Mouse (Mus musculus) adrenal gland, postnatal 36 days (tissue): Measurements from ENCODE around the gene Fahd1. TPM values are rescaled to one million over a fixed set of nuclear protein-coding genes. Genes with fewer than 3 reads are reported as not detected.

Experiments used
- DNase-seq, 2 experiments: peaks; one replicate each; pipeline ENCODE4 v3.0.0; 2021; ENCODE audit warnings: mixed read lengths in 1 of 2
- total RNA-seq, 2 experiments: library from RNA; stranded (reverse); gene quantifications; 2 replicates each; pipeline ENCODE4 v1.2.3; 2021

The Fahd1 gene
- total RNA-seq, 2 experiments from 2014 or later = 22.7 to 39.8 TPM

DNA sequence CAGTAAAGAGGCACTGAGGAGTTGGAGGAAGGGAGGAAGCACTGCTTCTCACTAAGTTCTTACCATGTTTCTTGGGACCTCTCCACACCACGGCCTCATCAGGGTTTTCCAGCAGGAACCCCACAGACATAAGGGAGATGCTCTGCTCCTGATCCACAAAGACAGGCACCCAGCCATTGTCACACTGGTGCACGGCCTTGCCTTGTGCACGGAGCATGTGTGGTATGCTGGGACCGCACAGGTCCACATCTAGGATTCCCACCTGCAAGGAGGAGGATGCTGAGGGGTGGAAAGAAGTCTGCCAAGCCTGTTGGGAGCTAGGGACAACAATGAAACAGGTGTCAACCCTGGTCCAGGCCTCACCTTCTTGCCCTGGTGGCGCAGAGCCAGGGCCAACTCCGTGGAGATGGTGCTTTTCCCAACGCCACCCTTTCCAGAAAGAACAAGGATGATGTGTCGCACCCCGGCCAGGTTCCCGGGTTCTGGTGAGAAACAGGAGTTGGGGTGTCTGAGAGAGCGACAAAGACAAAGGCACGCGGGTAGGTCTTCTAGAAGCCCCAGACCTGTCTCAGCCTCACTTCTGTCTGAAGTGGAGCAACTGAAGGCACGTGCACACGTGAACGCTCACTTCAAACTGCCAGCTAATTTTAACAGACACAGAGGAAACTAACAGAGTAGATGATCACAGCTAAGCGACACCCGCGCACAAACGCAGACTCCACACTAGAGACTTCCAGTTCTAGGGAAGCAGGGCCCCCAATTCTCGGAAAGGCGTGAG, 35.4 kb upstream of the Fahd1 start:
- no peak for DNase-seq

DNA sequence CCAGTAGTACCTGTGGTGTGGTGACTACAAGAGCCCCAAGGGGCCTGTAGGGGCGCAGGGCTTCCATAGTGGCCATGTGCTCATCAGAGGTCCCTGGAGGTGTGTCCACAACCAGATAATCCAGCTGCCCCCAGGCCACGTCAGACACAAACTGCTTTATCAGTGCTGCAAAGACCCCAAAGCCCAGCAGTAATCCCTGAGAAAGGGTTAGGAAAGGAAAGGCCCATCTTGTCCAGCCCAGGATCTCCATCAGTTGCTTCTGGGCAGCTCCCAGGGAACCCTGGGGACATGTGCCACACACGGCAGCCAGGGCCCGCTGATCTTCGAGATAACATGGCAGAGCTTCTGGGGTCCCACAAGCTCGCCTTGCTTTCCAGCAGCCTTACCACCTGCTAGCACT, 34.2 kb upstream of the Fahd1 start:
- DNase-seq = no peak

DNA sequence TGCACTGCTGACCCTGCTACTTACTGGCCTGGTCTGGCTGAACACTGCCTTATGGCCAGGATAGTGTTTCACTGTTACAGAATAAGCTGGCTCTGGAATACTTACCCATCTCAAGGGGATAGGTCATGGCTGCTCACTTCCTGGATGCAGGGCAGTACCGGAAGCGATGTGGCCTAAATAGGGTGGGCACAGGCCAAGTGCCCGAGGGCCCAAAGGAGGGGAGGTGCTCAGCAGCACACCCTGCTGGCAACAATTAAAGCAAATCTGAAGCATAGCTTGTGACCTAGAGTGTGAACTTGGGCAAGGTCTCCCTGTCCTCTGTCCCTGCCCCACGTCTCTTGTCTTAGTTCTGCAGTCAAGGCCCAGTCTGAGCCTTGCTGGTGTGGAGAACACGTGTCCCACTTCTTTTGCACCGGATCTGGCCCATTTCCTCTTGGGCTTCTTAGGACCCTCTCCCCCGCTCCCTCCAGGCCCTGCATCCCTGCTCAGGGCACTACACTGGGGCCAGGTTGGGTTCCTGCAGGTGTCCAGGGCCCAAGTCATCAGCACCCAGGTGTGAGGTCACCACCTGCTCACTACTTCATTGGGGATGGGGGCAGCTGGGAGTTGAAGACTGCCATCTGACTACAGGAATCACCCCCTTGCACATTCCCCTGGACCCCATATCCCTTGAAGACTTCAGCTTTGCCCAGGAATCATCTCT, 31.7 kb upstream of the Fahd1 start:
- peak in 1 of 2 experiments; percentile 52 for DNase-seq

DNA sequence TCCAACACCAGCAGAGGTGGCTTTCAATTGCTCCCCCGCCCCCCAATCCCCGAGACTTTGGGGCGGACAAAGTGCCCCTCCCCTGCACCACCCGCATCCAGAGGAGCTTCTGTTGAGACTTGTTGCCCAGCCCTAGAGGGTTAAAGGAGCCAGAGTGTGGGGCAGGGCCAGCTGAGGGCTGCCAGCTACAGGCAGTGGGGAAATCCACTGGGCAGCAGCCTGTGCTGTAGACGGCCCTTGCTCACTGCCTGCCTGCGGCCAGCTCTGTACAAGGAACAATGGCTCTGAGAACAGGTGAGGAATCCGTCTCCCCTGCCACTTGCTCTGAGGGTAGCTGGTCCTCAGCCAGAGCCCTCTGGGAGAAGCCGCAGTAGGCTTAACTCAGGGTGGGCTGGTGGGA, 28.4 kb upstream of the Fahd1 start:
- DNase-seq = peak in 1 of 2 experiments; percentile 38

DNA sequence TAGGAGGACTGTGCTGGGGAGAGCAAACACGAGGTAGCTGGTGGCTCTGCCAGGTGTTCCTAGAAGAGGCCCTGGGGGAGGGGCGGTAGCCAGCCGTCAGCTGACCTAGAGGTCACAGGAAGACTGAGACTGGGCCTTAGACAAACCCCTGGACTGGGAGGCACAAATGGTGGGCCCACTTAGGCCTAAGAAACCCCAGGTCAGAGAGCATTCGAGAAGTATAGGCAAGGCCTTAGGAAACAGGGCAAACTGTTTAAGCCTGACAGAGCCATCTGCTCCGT, 27.9 kb upstream of the Fahd1 start:
- DNase-seq = peak in 1 of 2 experiments; percentile 71

DNA sequence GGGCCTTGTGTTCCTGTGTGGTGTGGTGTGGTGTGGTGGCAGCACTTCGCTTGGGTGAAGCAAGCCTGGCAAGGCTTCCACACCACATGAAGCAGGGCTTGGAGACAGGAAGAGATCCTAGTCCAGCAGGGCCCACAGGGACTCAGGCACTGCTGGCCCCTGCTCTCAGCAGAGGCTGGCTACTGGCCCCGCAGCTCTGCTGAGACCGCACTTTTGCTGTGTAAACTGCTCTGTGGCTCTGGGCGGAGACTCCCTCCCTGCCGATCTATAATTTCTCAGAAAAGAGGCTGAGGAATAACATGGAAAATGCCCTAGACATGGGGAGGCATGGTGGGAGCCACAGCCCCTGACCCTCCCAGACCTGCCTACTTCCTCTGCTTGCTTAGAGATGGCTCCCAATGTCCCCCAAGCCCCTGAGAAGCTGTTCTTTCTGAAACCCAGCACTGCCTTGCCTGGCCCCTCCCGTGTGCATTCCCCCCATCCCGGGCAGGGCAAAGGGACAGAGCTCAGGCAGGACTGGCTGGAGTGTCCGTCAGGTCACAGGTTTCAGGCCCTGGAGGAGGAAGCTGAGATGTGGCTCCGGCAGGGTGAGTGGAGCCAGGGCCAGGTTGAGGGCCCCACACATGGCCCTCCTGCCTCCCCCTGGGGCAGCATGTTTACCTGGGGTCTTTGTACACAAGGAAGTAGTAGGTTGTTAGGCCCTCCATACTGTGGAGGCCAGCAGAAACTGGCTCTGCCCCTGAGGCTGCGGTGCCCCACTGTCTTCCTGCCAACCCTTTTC, 27.4 kb upstream of the Fahd1 start:
- DNase-seq = peak in 1 of 2 experiments; percentile 59

DNA sequence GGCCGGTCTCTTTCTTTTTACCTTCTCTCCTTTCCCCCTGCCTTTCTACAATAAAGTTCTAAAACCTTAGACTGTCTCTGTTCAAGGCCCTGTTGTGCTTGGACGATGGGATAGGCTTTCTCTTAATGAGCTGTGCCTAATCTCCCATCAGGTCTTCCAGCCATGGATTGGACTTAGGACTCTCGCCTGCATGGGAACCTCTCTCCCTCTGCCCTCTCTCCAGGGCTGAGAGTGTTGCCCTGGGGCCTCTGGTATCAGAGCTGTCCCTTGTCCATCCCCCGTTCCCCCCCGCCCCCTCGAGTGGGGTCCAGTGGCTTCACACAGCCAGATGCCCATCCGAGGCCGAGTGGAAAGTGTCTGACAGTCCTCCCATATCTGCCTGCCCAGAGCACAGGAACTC, 24.8 kb upstream of the Fahd1 start:
- no peak for DNase-seq

DNA sequence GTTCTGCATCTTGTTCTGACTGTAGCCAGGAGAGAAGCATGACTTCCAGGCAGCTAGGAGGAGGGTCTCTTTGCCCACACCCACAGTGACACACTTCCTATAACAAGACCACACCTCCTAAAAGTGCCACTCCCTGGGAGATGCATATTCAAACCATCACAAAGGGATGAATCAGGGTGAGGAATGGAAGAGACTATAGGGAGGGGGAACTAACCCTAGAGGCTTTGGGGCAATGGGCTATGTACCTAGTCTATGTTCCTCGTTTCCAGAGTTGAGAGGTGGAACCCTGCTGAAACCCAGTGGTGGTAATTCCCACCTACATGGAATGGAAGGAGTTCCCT, 24.2 kb upstream of the Fahd1 start:
- DNase-seq = no peak

DNA sequence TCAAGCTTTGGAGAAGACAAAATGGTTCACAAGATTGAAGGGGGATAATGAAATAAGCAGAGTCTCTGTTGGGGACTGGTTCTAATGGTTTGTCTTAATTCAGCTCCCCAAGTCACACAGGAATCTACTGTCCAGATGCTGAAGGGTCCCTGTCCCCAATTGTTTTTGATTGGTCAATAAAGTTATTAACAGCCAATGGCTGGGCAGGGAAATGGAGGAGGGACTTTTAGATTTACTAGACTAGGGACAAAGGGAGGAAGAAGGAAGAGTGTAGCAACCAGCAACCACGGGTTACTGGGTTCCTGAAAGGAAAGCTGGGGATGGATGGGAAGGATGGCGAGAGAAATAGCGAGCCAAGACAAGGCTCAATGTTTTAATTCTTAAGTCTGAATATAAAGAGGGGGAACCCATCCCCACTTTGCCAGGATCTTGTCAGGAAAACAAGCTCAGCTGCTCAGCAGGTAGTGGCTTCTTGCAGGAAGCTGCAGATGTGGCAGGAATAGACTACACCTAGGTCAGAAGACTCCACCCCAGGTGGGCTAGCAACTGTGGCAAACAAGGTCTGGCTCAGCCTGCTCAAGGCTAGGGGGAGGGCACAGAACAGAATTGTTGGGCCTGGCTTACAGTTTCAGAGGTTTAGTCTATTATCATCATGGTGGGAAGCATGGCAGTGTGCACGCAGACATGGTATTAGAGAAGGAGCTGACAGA, 23.7 kb upstream of the Fahd1 start:
- no peak for DNase-seq

DNA sequence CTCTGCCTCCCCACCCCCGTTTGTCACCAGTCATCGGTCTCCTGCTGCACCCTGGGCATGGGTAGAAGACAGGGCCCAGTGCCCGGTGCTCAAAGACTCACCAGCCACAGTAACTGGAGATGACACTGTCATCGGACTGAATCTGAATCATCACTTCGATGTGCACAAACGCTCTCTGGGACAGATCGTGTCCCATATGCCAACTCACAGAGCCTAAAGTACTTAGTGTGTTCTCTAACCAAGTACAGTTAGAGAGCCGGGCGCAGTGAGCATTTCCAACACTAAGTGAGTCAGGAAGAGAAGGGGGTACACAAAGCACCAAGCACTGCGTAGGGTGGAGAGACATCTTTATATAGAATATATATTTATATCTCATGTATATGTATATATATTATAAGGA, 17.8 kb upstream of the Fahd1 start:
- no peak for DNase-seq

DNA sequence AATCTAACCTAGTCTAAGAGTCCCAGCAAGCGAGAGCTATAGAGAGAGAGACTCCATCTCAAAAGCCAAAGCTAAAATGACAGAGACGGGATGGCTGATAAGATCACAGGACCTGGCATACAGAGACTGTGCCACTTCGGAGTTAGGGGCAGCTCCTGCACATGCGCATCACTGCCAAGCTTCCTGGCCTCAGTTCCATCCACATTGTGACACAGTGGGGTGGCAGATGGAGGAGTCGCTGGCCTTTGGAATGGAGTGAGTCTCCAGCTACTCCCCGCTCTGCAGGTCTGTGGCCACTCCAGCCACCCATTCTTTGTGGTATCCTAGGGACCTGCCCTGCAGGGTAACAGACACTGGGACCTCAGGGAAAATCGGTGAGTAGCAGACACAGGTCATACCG, 15.6 kb upstream of the Fahd1 start, which contains the start of gene Igfals:
Gene Igfals, plus strand, starts transcription at position 222 of the 400 bp plus-strand sequence.
- no peak for DNase-seq

DNA sequence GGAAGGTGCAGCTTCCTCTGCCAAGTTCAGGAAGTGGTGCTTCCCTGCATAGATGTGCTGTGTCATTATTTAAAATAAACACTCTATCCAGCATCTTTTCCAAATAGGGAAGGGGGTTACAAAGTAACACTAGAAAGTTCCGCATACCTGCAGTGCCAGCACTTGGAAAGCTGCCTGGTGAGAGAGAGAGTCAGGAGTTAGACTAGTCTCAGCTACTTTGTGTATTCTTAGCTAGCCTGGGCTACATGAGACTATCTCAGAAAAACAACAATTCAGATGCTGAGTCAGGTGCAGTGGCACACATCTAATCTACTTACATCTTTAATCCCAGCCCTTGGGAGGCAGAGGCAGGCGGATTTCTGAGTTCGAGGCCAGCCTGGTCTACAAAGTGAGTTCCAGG, 11.6 kb upstream of the Fahd1 start:
- no peak for DNase-seq

DNA sequence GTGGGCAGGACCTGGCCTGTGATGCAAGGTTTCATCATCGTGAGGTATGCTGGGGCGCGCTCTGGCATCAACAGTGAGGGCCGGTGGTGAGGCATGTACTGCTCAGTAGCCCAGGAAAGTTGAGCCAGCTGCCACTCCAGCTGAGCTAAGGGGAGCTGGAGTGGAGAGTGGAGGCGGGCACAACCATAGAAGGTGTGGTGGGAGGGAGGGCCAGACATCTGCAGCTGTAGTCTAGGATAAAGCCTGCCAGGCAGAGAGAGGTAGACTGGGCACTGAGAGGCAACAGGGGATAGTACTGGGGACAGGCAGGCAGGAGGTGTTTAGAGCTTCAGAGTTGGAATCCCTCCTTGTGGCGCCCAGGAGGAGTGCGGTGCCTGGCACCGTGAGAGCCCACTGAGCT, 9.9 kb upstream of the Fahd1 start:
- DNase-seq = no peak

DNA sequence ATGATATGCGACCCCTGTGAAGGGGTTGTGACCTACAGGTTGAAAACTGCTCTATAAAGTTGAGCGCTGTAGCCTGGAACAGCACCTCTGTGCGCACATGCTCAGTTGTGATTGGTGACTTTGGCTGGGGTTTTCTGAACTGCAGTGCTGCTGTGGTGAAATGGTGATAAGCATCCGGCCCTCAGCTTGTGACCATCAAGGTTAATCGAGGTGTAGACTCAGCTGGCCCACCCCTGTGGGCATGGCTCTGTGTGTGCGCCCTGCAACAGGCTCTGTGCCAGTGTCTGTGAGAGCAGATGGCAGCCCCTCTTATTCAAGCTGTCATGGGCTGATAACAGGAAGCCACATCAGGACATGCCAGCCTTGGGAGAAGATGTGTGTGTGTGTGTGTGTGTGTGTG, 8.8 kb upstream of the Fahd1 start:
- DNase-seq = no peak

DNA sequence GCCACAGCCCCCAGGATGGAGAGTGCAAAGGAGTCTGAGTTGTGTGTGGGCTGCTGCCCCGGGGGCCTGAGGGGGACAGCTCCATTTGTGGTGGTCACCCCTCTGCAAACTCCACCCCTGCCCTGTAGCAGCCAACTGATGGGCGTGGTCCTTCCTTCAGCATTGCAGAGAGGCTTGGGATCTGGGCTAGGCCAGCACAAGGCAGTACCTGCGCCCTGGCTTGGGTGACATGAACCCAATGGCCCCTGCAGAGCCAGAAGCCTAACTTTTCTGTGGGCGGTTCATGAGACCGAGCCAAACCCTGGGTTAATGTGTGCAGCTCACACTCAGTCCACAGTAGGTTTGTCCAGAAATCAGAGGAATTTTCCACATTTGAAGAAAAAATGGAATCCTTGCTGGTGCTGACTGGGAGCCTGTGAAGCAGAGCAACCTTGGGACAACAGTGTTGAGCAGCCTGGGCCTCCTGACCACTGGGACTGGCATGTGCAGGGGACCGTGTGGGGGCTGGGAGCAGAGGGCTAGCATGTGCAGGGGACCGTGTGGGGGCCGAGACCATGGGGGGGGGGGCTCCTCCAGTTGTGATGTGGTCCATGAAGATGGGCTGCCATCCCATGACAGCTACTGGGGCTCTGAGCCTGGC, 7.8 kb upstream of the Fahd1 start:
- DNase-seq = no peak

DNA sequence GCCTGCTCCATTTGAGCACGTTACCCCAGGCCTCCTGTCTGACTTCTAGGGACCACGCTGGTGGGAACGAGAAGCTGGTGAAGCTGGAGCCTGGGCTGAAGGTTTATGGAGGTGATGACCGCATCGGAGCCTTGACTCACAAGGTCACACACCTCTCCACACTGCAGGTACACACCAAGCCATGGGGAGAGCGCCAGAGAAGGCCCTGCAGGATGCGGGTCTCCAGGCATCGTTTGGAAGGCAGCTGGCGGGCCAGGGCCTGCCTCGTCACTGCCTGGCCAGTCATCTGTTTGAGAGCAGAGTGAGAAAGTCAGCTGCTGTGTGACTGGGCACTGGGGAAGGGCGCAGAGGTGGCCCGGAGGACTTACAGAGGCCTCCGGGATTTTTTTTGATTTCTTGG, 6.4 kb upstream of the Fahd1 start:
- DNase-seq = no peak

DNA sequence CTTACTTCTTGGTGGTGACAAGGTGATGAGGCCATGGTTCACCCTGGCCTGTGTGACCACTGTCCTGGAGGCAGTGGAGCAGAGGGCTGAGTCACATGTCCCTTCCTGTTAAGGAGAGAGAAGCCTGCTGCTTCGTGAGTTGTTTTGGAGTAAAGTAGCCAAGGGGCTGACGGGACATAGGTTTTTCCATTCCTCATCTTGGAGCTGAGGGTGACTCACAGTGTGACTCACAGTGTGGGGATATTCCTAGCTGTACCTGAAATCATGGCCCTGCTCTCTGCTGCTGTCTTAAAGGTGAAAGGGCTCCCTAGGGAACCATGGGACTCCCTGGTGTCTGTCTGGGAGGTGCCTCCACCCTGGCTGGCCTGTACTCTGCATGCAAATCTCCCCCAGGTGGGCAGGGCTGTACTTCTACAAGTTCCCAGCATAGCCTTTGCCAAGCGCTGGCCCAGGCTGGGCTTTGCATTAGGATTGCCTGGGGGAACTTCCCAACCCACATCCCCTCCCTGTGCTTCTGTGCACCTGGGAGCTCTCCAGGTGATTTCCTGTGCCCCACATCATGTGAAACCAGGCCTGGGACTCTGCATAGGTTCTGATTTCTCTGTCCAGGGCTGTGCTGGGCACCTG, 5.8 kb upstream of the Fahd1 start:
- peak; percentile 16 to 34 for DNase-seq

DNA sequence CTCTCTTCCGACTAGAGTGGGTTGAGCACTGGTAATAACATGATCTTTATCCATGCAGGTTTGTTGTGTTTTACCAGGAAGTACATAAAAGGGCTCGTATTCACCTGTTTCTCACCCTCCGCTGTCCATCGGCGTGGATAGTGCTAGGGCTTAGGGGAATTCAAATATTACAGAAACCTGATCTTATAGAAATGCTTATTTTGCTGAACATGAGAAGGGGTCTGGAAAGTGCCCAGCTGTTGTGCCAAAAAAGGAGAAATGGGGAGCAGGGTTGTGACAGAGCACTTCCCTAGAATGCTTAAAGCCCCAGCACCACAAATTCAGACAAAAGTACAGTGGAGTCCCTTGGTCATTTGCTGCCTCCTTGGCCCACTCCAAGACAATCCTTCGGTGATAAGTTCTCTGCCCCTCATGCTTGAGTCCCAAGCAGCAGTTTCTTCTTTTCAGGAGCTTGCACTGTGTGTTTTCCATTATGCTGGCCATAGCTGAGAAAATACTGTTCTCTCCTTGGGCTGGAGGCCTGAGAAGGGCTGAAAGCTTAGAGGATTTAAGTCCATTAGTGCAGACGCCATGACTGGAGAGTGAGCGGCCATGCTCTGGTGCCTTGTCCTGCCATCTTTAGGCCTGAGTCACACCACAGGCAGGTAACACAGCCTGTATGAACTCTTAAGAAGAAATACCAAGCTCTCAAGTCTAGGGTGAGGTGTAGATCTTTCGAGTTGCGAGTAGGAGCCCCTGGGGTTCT, 1.4 kb upstream of the Fahd1 start:
- no peak for DNase-seq

DNA sequence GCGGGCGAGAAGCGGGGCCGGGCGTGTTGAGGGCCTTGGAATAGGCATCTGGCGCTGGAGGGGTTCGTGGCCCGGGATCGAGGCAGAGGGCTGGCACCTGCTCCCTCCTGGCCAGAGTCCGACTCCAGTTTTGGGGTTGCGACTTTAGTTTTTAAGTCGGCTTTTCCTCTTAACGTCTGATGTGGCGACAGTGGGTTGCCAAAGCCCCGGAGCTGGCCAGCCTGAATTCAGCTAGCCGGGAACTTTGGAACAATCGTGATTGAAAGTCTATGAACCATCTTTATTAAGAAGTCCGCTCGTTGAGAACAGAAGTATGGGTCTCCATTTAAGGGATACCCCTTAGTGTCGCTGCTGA, 586 bp upstream of the Fahd1 start:
- no peak for DNase-seq

DNA sequence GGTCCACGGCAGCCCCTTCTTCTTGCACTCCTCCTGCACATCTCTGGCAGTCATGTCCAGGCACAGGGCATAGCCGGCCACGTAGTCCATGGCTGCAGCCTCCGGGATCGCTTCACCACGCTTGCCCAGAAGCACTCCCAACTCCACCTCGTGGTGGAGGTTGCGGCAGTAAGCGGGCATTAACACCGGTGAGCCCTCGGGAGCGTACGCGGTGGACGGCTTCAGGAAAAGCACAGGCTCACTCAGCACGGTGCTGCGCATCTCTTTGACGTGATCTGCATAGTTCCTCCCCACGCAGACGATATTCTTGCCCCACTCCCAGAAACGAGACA, 465 bp downstream of the Fahd1 start:
- no peak for DNase-seq

DNA sequence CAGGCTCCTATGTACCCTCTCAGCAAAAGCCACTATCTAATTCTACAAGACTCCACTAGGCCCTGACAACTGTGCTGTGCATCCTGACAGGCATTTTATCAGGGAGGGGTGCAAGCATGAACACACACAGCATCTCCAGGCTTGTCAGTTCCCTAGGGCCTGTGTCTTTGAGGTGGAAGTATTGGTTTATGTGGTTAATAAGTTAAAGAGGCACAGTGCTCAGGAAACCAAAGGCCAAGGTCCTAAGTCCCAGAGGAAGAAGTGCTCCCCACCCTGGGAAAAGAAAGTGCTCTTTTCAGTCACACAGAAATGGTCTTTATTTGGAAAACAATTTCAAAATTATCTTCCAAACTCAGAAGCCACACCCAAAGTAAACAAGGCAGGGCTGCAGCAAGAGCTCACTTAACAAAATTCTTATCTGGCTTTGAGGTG, 1.5 kb downstream of the Fahd1 start:
- no peak for DNase-seq
